ENCODE assay signal across 14 mouse cellular contexts in genomic region chr9:113509368-113509767, GRCm38 (mm10).
DNase-seq lines count a peak whose midpoint lies in the region; ATAC-seq and TF ChIP-seq lines count a peak whose summit lies in the region.
"Had no signal": no experiment of that assay in that cellular context is flagged by ENCODE, and none has a peak within 500 bp of the region (broad histone marks: within the 10 kb centered on the region; RNA-seq: fewer than 3 reads in every experiment).

No protein-coding gene starts in this region.

- DNase-seq in forebrain, embryonic 14.5 days (ENCODE audit: low spot score) = no peak
- no peak for DNase-seq in layer of hippocampus, adult 2 months (ENCODE audit: low spot score in 2 of 2)
- DNase-seq in layer of hippocampus, adult 9-11 months = no peak
- peak; percentile 53 for DNase-seq in brain, adult 2 months (ENCODE audit: low read depth, low spot score)
- DNase-seq in forebrain, postnatal 0 days = no peak
- DNase-seq in lung, postnatal 25 days (ENCODE audit: low spot score) = no peak
- DNase-seq: adrenal gland, postnatal 14 days; gastrocnemius, postnatal 36 days; heart, postnatal 36 days had no signal

- no peak overlapping the region for H3K9ac ChIP-seq in forebrain, embryonic 14.5 days (ENCODE audit: low read length)
- no peak overlapping the region for H3K9ac ChIP-seq in forebrain, embryonic 12.5 days
- no peak overlapping the region for H3K9ac ChIP-seq in forebrain, postnatal 0 days
- H3K9ac ChIP-seq: heart, embryonic 13.5 days; intestine, embryonic 15.5 days had no signal

- H3K27me3 ChIP-seq in forebrain, embryonic 14.5 days (replicated peaks; ENCODE audit: control insufficient read depth, insufficient read depth, low read length) = no peaks in the 10 kb centered on the region
- H3K27me3 ChIP-seq in forebrain, embryonic 12.5 days = no peaks in the 10 kb centered on the region
- H3K27me3 ChIP-seq in forebrain, postnatal 0 days (ENCODE audit: insufficient read depth, low read length) = no peaks in the 10 kb centered on the region
- H3K27me3 ChIP-seq: heart, embryonic 13.5 days; intestine, embryonic 15.5 days had no signal

- H3K9me3 ChIP-seq in forebrain, embryonic 14.5 days (replicated peaks; ENCODE audit: control insufficient read depth, low read length) = no peaks in the 10 kb centered on the region
- no peaks in the 10 kb centered on the region for H3K9me3 ChIP-seq in forebrain, embryonic 12.5 days
- H3K9me3 ChIP-seq in forebrain, postnatal 0 days (ENCODE audit: low read length) = no peaks in the 10 kb centered on the region
- H3K9me3 ChIP-seq: embryonic facial prominence, embryonic 10.5 days; heart, embryonic 13.5 days; intestine, embryonic 15.5 days had no signal

- 89% methylated on average over 7 of the region's 7 CpGs for WGBS in forebrain, embryonic 14.5 days
- WGBS in forebrain, embryonic 12.5 days = 92% methylated on average over 7 of the region's 7 CpGs
- 76% methylated on average over 7 of the region's 7 CpGs for WGBS in forebrain, postnatal 0 days

- ATAC-seq in forebrain, embryonic 14.5 days = no peak
- no peak for ATAC-seq in forebrain, embryonic 12.5 days (ENCODE audit: low FRiP score)
- no peak for ATAC-seq in forebrain, postnatal 0 days
- ATAC-seq: hindbrain, postnatal 0 days; intestine, embryonic 15.5 days had no signal

- no peak overlapping the region for H3K4me3 ChIP-seq in forebrain, embryonic 14.5 days (ENCODE audit: low read depth, low read length)
- H3K4me3 ChIP-seq in forebrain, embryonic 12.5 days (replicated peaks) = no peak overlapping the region
- H3K4me3 ChIP-seq in layer of hippocampus, adult 2 months = no peak overlapping the region
- H3K4me3 ChIP-seq in forebrain, postnatal 0 days (ENCODE audit: low read depth, low read length) = no peak overlapping the region
- H3K4me3 ChIP-seq: embryonic facial prominence, embryonic 10.5 days; heart, embryonic 13.5 days; intestine, embryonic 15.5 days had no signal

- TF ChIP-seq CTCF in layer of hippocampus, adult 2 months (conservative IDR thresholded peaks at IDR 0.05) = no peak
- TF ChIP-seq CTCF in forebrain, postnatal 0 days (IDR thresholded peaks at IDR 0.05; ENCODE audit: low read depth) = no peak

- H3K36me3 ChIP-seq in forebrain, embryonic 14.5 days (ENCODE audit: control insufficient read depth, insufficient read depth, low read length) = no peaks in the 10 kb centered on the region
- no peaks in the 10 kb centered on the region for H3K36me3 ChIP-seq in forebrain, embryonic 12.5 days (replicated peaks)
- no peaks in the 10 kb centered on the region for H3K36me3 ChIP-seq in forebrain, postnatal 0 days (ENCODE audit: insufficient read depth)
- H3K36me3 ChIP-seq: embryonic facial prominence, embryonic 10.5 days; heart, embryonic 13.5 days; intestine, embryonic 15.5 days had no signal

- H3K4me2 ChIP-seq in forebrain, embryonic 14.5 days (ENCODE audit: low read length) = no peak overlapping the region
- no peak overlapping the region for H3K4me2 ChIP-seq in forebrain, embryonic 12.5 days
- no peak overlapping the region for H3K4me2 ChIP-seq in forebrain, postnatal 0 days (ENCODE audit: low read depth)
- H3K4me2 ChIP-seq: heart, embryonic 13.5 days; intestine, embryonic 15.5 days had no signal

- H3K27ac ChIP-seq in forebrain, embryonic 14.5 days (ENCODE audit: low read depth, low read length) = peak overlapping the region; percentile 88; the same call in 1 of the 2 replicates
- no peak overlapping the region for H3K27ac ChIP-seq in forebrain, embryonic 12.5 days
- peak overlapping the region; percentile 83 for H3K27ac ChIP-seq in layer of hippocampus, adult 2 months
- H3K27ac ChIP-seq in forebrain, postnatal 0 days (ENCODE audit: low read depth, low read length) = peak overlapping the region; percentile 91
- H3K27ac ChIP-seq: embryonic facial prominence, embryonic 10.5 days; heart, embryonic 13.5 days; intestine, embryonic 15.5 days had no signal

- H3K4me1 ChIP-seq in forebrain, embryonic 14.5 days (ENCODE audit: control insufficient read depth, insufficient read depth, low read length) = peaks cover 24% of the 10 kb centered on the region
- H3K4me1 ChIP-seq in forebrain, embryonic 12.5 days = peaks cover 15% of the 10 kb centered on the region
- H3K4me1 ChIP-seq in forebrain, postnatal 0 days (ENCODE audit: insufficient read depth) = peaks cover 27% of the 10 kb centered on the region
- H3K4me1 ChIP-seq: embryonic facial prominence, embryonic 10.5 days; heart, embryonic 13.5 days; intestine, embryonic 15.5 days had no signal
